Mouse (Mus musculus): ENCODE results near the gene Snap25.

Gene Snap25

GRCm38 (mm10) chr2:136712441-136713015, 725 bp upstream of the Snap25 start:
- in situ Hi-C loops (cut with MboI, MseI) = no loop called here

- in situ Hi-C loops (cut with MboI, MseI) = no loop called here
Observed at GRCm38 (mm10) chr2:136714008-136714411, 757 bp downstream of the Snap25 start.

- in situ Hi-C loops (cut with MboI, MseI) = no loop called here
Observed at GRCm38 (mm10) chr2:136715531-136715930, 2.3 kb downstream of the Snap25 start.

GRCm38 (mm10) chr2:136716400-136716799, 3.1 kb downstream of the Snap25 start:
- in situ Hi-C loops (cut with MboI, MseI) = no loop called here

GRCm38 (mm10) chr2:136720235-136720634, 7.0 kb downstream of the Snap25 start:
- in situ Hi-C loops (cut with MboI, MseI) = no loop called here

- in situ Hi-C loops (cut with MboI, MseI) = no loop called here
Observed at GRCm38 (mm10) chr2:136738260-136738659, 25.0 kb downstream of the Snap25 start.

- in situ Hi-C loops (cut with MboI, MseI) = no loop called here
Observed at GRCm38 (mm10) chr2:136742230-136742629, 29.0 kb downstream of the Snap25 start.

GRCm38 (mm10) chr2:136744683-136745326, 31.6 kb downstream of the Snap25 start:
- in situ Hi-C loops (cut with MboI, MseI) = no loop called here

- in situ Hi-C loops (cut with MboI, MseI) = no loop called here
Observed at GRCm38 (mm10) chr2:136745327-136745994, 32.2 kb downstream of the Snap25 start.

GRCm38 (mm10) chr2:136753682-136754081, 40.4 kb downstream of the Snap25 start:
- in situ Hi-C loops (cut with MboI, MseI) = no loop called here

GRCm38 (mm10) chr2:136758809-136759551, 45.7 kb downstream of the Snap25 start:
- in situ Hi-C loops (cut with MboI, MseI) = no loop called here

- in situ Hi-C loops (cut with MboI, MseI) = no loop called here
Observed at GRCm38 (mm10) chr2:136778156-136778555, 64.9 kb downstream of the Snap25 start.

GRCm38 (mm10) chr2:136778674-136779073, 65.4 kb downstream of the Snap25 start:
- in situ Hi-C loops (cut with MboI, MseI) = no loop called here

- in situ Hi-C loops (cut with MboI, MseI) = no loop called here
Observed at GRCm38 (mm10) chr2:136780268-136780667, 67.0 kb downstream of the Snap25 start.

GRCm38 (mm10) chr2:136784310-136784709, 71.1 kb downstream of the Snap25 start:
- in situ Hi-C loops (cut with MboI, MseI) = no loop called here

- in situ Hi-C loops (cut with MboI, MseI) = no loop called here
Observed at GRCm38 (mm10) chr2:136788379-136788778, 75.1 kb downstream of the Snap25 start.

- in situ Hi-C loops (cut with MboI, MseI) = no loop called here
Observed at GRCm38 (mm10) chr2:136796518-136796917, 83.3 kb downstream of the Snap25 start.

GRCm38 (mm10) chr2:136798887-136799430, 85.7 kb downstream of the Snap25 start:
- in situ Hi-C loops (cut with MboI, MseI) = no loop called here

- in situ Hi-C loops (cut with MboI, MseI) = no loop called here
Observed at GRCm38 (mm10) chr2:136801102-136801501, 87.8 kb downstream of the Snap25 start.

GRCm38 (mm10) chr2:136802076-136802475, 88.8 kb downstream of the Snap25 start:
- in situ Hi-C loops (cut with MboI, MseI) = no loop called here

- in situ Hi-C loops (cut with MboI, MseI) = no loop called here
Observed at GRCm38 (mm10) chr2:136803142-136803541, 89.9 kb downstream of the Snap25 start.

All from T-helper 2 cell (primary cell).